Mouse (Mus musculus) liver, postnatal 0 days (tissue): ENCODE measurements around the gene Faah.

Source experiments
- CTCF ChIP-seq: sonication (generic); IDR thresholded peaks from 2 replicates; pipeline ENCODE4 v1.5.1; 2016; ENCODE audit warnings: antibody characterized with exemption, low read depth
- EP300 ChIP-seq: IDR thresholded peaks from 2 replicates; pipeline ENCODE4 v1.6.1; 2016; ENCODE audit warnings: antibody characterized with exemption, low read depth, mild to moderate bottlenecking

DNA sequence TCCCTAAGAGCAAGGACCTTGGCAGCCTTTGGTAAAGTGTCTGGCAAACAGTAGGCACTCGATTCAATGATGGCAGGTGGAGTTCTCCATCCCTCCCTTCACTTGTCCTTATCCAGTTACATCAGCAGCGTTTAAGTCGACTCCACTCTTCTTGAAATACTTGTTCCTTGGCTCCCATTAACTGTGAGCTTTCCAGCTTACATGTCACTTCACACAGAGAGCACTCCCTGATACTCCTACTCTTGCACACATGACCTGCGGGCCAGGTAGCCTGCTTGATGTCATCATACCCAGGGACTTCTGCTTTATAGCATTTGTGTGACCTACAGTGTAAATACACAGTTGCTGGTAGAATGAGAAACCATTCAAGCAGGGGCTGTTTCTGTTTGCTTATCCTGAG is 21.0 kb downstream of the Faah start:
- TF ChIP-seq CTCF (no peak), EP300 (no peak)
